Mouse (Mus musculus): ENCODE results near the gene Zswim5. TPM values are rescaled to one million over a fixed set of nuclear protein-coding genes. Genes with fewer than 3 reads are reported as not detected.
A peak's percentile ranks its signal among the peaks of the same experiment; 100 is the strongest.

Gene Zswim5
- total RNA-seq, 2 experiments from 2014 or later: 0.11 to 0.23 TPM

DNA sequence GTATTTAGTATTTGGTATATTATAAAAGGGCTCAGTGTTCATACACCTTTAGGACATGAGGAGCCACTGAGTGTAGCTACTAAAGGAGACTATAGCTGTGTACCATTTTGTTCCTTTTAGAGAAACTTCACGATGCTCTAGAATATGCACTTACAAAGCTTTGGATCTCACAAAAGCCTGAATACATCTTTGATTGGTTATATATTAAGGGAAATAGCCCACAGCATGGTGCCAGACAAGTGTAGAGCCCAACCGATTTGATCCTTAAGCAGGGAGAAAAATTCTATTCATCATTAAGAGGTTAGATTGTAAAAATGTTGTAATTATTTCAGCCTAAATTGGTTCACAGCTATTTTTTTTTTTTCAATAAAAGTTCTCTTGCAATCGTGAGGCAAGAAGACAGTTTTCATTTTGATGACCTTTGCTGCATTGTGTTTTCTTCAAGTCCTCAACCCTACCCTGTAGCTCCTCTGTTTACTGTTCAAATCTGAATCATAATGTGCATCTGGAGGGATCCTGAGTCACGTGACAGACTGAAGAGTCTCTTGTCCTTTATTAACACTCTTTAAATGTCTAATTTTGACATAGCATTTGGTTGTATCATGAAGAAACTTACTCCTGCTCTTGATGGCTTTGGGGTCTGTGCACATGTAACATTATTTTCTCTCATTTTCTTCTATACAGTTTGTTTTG is 33.5 kb downstream of the Zswim5 start:
- intact Hi-C loops (cut with DNase I; ENCODE audit: low total_unique reads): no loop called here
- DNase-seq: no peak

GRCm38 (mm10) chr4:116911202-116911601 is 34.0 kb downstream of the Zswim5 start:
- DNase-seq: no peak
- intact Hi-C loops (cut with DNase I; ENCODE audit: low total_unique reads): no loop called here

DNA sequence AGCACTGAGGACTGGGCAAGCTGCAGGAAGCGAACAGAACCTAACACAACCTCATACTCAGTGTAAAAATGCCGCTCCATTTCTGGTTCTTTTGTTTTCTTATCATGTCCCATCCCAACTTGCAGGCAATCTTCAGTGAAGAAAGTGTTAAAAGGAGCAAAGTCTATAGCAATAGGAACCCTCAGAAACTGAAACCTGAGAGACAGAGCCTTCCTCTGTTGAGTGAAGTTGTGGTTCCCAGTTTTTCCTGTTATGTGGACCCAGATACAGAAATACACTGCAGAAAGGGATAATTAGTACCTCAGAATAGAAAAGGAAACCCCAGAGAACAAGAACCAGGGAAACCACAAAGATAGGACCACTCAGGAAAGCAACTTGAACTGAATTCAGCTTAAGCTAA is 36.1 kb downstream of the Zswim5 start:
- DNase-seq: no peak
- intact Hi-C loops (cut with DNase I; ENCODE audit: low total_unique reads): no loop called here

DNA sequence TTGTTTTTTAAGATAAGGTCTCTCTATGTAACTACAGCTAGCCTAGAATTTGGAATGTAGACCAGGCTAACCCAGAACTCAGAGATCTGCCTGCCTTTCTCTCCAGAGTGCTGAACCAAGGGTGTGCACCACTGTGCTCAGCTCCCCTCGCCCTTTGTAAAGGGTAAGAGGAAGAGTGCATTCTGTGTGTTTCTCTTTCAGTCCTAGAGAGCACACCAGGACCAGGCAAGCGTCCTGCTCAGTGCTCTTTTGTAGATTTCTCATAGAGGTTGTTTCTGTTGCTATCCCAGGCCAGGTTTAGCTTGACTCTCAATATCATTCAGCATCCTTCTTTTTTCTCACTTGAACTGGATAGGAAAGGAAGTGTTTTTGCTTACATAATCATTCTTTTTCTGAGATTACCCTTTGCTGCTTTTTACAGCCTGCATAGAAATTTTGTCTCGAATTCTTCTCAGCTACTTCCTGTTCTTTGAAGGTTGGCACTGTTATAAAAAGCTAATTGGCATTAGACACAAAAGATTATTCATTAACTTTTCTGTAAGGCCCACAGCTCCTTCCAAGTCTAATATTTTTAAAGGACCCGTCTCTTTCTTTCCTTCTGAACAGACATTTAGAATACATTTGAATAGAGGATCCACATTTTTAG is 51.0 kb downstream of the Zswim5 start:
- intact Hi-C loops (cut with DNase I; ENCODE audit: low total_unique reads): no loop called here
- no peak for DNase-seq

GRCm38 (mm10) chr4:116939585-116939984 is 62.4 kb downstream of the Zswim5 start:
- intact Hi-C loops (cut with DNase I; ENCODE audit: low total_unique reads): no loop called here
- DNase-seq: no peak

GRCm38 (mm10) chr4:116942695-116943094 is 65.5 kb downstream of the Zswim5 start:
- DNase-seq: no peak
- intact Hi-C loops (cut with DNase I; ENCODE audit: low total_unique reads): no loop called here

- no peak for DNase-seq
- intact Hi-C loops (cut with DNase I; ENCODE audit: low total_unique reads): no loop called here
Measured at GRCm38 (mm10) chr4:116944055-116944454, 66.9 kb downstream of the Zswim5 start.

DNA sequence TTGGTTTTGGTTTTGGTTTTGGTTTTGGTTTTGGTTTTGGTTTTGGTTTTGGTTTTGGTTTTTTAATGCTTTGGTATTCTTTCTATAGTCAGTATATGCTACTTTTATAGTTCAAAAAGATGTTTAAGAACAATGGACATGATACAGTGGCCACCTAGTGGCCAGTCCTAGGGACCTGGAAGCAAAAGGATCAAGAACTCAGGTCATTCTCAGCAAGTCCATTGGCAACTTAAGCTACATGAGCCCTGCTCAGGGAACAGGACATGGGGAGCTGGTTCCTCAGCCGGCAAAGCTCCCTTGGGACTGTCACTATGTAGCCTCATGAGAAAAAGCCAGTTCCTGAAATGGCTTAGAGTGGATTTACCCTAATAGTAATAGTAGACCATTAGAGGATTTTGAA is 74.5 kb downstream of the Zswim5 start:
- no peak for DNase-seq
- intact Hi-C loops (cut with DNase I; ENCODE audit: low total_unique reads): no loop called here

- no peak for DNase-seq
- intact Hi-C loops (cut with DNase I; ENCODE audit: low total_unique reads): no loop called here
Measured at GRCm38 (mm10) chr4:116954951-116955350, 77.8 kb downstream of the Zswim5 start.

GRCm38 (mm10) chr4:116976503-116976902 is 99.3 kb downstream of the Zswim5 start:
- intact Hi-C loops (cut with DNase I; ENCODE audit: low total_unique reads): no loop called here
- DNase-seq: no peak

- intact Hi-C loops (cut with DNase I; ENCODE audit: low total_unique reads): loop anchor here (5.0 kb wide), 1 partner anchor 153 kb away; no protein-coding TSS in a partner anchor
- DNase-seq: no peak
Measured at GRCm38 (mm10) chr4:116985681-116986080, 108.5 kb downstream of the Zswim5 start.

DNA sequence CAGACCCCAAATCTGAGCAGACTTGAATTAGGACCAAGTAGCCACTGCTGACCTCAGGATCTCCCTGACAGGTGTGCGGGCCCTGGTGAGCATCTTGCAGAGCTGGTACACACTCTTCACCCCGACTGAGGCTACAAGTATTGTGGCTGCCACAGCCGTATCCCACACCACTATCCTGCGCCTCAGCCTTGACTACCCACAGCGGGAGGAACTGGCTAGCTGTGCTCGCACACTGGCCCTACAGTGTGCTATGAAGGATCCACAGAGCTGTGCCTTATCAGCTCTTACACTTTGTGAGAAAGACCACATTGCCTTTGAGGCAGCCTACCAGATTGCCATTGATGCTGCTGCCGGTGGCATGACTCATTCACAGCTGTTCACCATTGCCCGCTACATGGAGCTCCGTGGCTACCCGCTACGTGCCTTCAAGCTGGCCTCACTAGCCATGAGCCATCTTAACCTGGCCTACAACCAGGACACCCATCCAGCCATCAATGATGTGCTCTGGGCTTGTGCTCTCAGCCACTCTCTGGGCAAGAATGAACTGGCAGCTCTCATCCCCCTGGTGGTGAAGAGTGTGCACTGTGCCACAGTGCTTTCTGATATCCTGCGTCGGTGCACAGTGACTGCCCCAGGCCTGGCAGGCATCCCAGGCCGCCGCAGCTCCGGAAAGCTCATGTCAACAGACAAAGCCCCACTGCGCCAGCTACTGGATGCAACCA is 109.4 kb downstream of the Zswim5 start:
- intact Hi-C loops (cut with DNase I; ENCODE audit: low total_unique reads): loop anchor here (5.0 kb wide), 1 partner anchor 154 kb away; no protein-coding TSS in a partner anchor
- peak; percentile 66 for DNase-seq

- intact Hi-C loops (cut with DNase I; ENCODE audit: low total_unique reads): loop anchor here (5.0 kb wide), 1 partner anchor 155 kb away; no protein-coding TSS in a partner anchor
- DNase-seq: no peak
Measured at GRCm38 (mm10) chr4:116987122-116987456, 109.9 kb downstream of the Zswim5 start.

GRCm38 (mm10) chr4:116989731-116990130 is 112.6 kb downstream of the Zswim5 start:
- no peak for DNase-seq
- intact Hi-C loops (cut with DNase I; ENCODE audit: low total_unique reads): loop anchor here (5.0 to 10.0 kb wide), 2 partner anchors 157 to 275 kb away; no protein-coding TSS in a partner anchor

GRCm38 (mm10) chr4:116991366-116991765 is 114.2 kb downstream of the Zswim5 start:
- intact Hi-C loops (cut with DNase I; ENCODE audit: low total_unique reads): loop anchor here (10.0 kb wide), 1 partner anchor 277 kb away; no protein-coding TSS in a partner anchor

GRCm38 (mm10) chr4:116993672-116994621 is 116.8 kb downstream of the Zswim5 start, which contains the start of gene Urod:
Urod (minus strand) TSS chr4:116994413.
- intact Hi-C loops (cut with DNase I; ENCODE audit: low total_unique reads): loop anchor here (10.0 kb wide), 1 partner anchor 279 kb away; no protein-coding TSS in a partner anchor
- DNase-seq: peak; percentile 95

More at GRCm38 (mm10) chr4:116991366-116991765, 114.2 kb downstream of the Zswim5 start:
- peak; percentile 74 for DNase-seq

DNA sequence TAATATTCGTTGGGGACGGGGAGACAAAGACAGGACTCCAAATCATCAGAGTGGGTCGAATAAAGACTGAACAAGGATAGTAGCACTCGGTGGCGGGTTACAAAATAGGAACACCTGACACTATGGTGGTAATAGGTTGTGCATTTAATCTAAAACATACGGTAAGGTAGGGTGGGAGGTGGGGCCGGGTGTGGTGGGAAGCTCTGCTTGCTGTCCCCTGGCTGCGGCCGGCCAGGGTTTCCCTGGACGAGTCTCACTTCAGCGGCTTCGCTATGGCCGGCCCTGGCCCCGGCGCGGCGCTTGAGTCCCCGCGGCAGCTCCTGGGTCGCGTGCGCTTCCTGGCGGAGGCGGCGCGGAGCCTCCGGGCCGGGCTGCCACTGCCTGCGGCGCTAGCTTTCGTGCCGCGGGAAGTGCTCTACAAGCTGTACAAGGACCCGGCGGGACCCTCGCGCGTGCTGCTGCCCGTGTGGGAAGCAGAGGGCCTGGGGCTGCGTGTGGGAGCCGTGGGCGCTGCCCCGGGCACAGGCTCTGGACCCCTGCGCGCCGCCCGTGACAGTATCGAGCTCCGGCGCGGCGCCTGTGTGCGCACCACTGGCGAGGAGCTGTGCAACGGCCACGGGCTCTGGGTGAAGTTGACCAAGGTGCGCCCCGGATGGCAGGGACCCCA is 118.1 kb downstream of the Zswim5 start, which contains the start of gene Hectd3:
Gene Hectd3 (plus strand): TSS at position 187 of the 667 bp plus-strand sequence.
- intact Hi-C loops (cut with DNase I; ENCODE audit: low total_unique reads): loop anchor here (5.0 to 10.0 kb wide), 2 partner anchors 147 to 280 kb away; no protein-coding TSS in a partner anchor
- DNase-seq: peak; percentile 64

- DNase-seq: no peak
- intact Hi-C loops (cut with DNase I; ENCODE audit: low total_unique reads): loop anchor here (5.0 to 10.0 kb wide), 2 partner anchors 147 to 281 kb away; no protein-coding TSS in a partner anchor
Measured at GRCm38 (mm10) chr4:116995798-116996135, 118.6 kb downstream of the Zswim5 start.

Measured in gastrocnemius, postnatal 14 days (tissue).